Mouse (Mus musculus) C2C12 (cell line): ENCODE results near the gene Gbp4.
"Not testable (repeated sequence)": the region's sequence is repeated elsewhere in the genome, so short reads cannot be mapped to it uniquely, and the experiment has no call there.

Experiments used
- CTCF ChIP-seq: IDR thresholded peaks from one replicate; pipeline ENCODE4 v1.5.1; 2011; ENCODE audit not compliant: control insufficient read depth, insufficient read depth, insufficient read length
- MAX ChIP-seq: IDR thresholded peaks from one replicate; pipeline ENCODE4 v1.6.1; 2011; ENCODE audit warnings: mild to moderate bottlenecking, control low read depth
- MYOD1 ChIP-seq: IDR thresholded peaks from one replicate; pipeline ENCODE4 v1.6.1; 2011; ENCODE audit warnings: low read depth; ENCODE audit not compliant: control insufficient read depth, insufficient read length

GRCm38 (mm10) chr5:105140089-105140810, 864 bp upstream of the Gbp4 start:
- not testable (repeated sequence) for TF ChIP-seq MYOD1, CTCF, MAX
